Mouse (Mus musculus) liver, embryonic 14.5 days (tissue): ENCODE data around the gene Cmtr1.

Source experiments
- CTCF ChIP-seq: IDR thresholded peaks from 2 replicates; pipeline ENCODE4 v1.5.1; 2016; ENCODE audit warnings: antibody characterized with exemption, low read depth, control low read depth
- EP300 ChIP-seq: IDR thresholded peaks from 2 replicates; pipeline ENCODE4 v1.6.1; 2016; ENCODE audit warnings: antibody characterized with exemption, low read depth

- TF ChIP-seq CTCF (no peak), EP300 (no peak)
Measured at GRCm38 (mm10) chr17:29615616-29616015, 44.8 kb upstream of the Cmtr1 start.
